Mouse (Mus musculus) midbrain, embryonic 16.5 days (tissue): ENCODE measurements around the gene Atpaf2. TPM values are rescaled to one million over a fixed set of nuclear protein-coding genes. Genes with fewer than 3 reads are reported as not detected.

ENCODE experiments used
- polyA plus RNA-seq: library from polyadenylated mRNA; unstranded; fragments of >200 nt; fragmentation: Nextera tagmentation; extraction: Ambion mirVana; gene quantifications from 2 replicates; pipeline ENCODE4 v1.2.1, GENCODE M21; 2015

Gene Atpaf2
- polyA plus RNA-seq, 1 experiment from 2014 or later: 47.4 TPM

Other genes starting within 250 kb of the Atpaf2 start
- 31.9 and 34.1 TPM in 2 replicates for gene Srebf1, start 195.9 kb downstream of the Atpaf2 start, polyA plus RNA-seq
- gene Tom1l2, start 65.6 kb downstream of the Atpaf2 start, polyA plus RNA-seq: 66.4 and 74.6 TPM in 2 replicates
- 6.6 and 7.1 TPM in 2 replicates for gene Drc3, start 65.1 kb downstream of the Atpaf2 start, polyA plus RNA-seq
- 24.4 and 24.8 TPM in 2 replicates for gene Gid4, start 1.3 kb downstream of the Atpaf2 start, polyA plus RNA-seq
- gene Drg2, start 36.1 kb upstream of the Atpaf2 start, polyA plus RNA-seq: 90.8 and 91.5 TPM in 2 replicates
- 0.08 and 0.16 TPM in 2 replicates for gene Myo15, start 50.9 kb upstream of the Atpaf2 start, polyA plus RNA-seq
- 20.3 and 22.6 TPM in 2 replicates for gene Alkbh5, start 117.9 kb upstream of the Atpaf2 start, polyA plus RNA-seq